Mouse (Mus musculus) embryonic stem cell, embryonic (primary cell): ENCODE results near the gene Zc3h7a.

ENCODE experiments used
- CTCF ChIA-PET, 4 experiments: fragments of 300-600 bp in 2 of 4; fragments of 350-600 bp in 2 of 4; sonication (Branson Sonifier 250); formaldehyde crosslinking; loops; one replicate each; lab custom pipeline; 2022; ENCODE audit warnings: inconsistent platforms in 2 of 4; lab: Charles Lee
- POLR2A ChIA-PET, 4 experiments: fragments of 300-600 bp in 2 of 4; fragments of 350-600 bp in 2 of 4; sonication (Branson Sonifier 250); formaldehyde crosslinking; loops; one replicate each; lab custom pipeline; 2022; ENCODE audit warnings: antibody characterized with exemption in 4 of 4, inconsistent platforms in 1 of 4; lab: Charles Lee

Zc3h7a gene

DNA sequence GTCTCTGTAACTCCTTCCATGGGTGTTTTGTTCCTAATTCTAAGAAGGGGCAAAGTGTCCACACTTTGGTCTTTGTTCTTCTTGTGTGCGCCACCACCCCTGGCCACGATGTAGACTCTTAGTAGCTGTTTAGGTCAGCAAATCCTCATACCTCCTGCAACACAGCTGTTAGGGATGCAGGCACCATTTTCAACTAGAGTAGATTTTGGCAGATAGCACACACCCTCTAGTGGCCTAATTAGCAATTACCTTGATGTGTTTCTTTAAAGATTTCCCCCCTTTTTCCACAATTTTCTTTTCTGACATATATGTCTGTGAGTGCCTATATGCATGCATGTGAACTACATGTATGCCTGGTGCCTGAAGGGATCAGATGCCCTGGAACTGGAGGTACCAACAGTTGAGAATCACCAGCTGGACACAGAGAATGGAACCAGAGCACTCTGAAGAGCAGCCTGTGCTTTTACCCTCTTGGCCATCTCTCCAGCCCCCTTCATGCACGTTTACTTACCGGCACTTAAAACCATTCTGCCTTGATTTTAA, 66.9 kb downstream of the Zc3h7a start:
- ChIA-PET POLR2A (interaction anchor here in 3 of 4 experiments (0.6 to 1.6 kb wide), 6 partner anchors 35 to 332 kb away, joined by 3 to 8 read pairs (median 4); no protein-coding TSS in a partner anchor), CTCF (interaction anchor here in 3 of 4 experiments (0.7 to 2.2 kb wide), 19 partner anchors 8 to 253 kb away, joined by 3 to 22 read pairs (median 3); partner anchors contain the start of gene Litaf (in 1 of the 3))

- ChIA-PET POLR2A (interaction anchor here in 2 of 4 experiments (0.9 to 1.3 kb wide), 2 partner anchors 34 to 59 kb away, joined by 3 read pairs; no protein-coding TSS in a partner anchor), CTCF (no interaction called here)
Observed at GRCm38 (mm10) chr16:11104905-11105304, 71.3 kb downstream of the Zc3h7a start.

DNA sequence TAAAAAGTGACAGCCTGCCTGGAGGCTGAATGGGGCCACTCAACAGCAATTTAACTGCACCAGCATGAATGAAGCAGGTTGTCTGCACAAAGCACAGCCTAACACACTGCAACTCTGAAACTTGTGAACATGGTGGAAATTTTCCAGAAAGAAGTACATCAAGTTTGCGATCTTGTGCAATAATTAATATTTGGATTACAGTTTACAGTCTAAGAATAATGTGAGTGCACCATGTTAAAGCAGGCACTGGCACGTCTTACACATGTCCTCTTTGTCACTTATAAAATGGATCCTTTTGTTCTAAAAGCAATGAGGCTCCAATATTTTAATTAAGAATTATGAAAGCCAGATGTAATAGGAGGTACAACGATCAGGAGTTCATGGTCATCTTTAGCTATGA, 78.9 kb downstream of the Zc3h7a start:
- CTCF ChIA-PET, result interaction anchor here in 1 of 4 experiments (1.0 kb wide), 1 partner anchor 11 kb away, joined by 3 read pairs; no protein-coding TSS in a partner anchor
- POLR2A ChIA-PET, result no interaction called here

DNA sequence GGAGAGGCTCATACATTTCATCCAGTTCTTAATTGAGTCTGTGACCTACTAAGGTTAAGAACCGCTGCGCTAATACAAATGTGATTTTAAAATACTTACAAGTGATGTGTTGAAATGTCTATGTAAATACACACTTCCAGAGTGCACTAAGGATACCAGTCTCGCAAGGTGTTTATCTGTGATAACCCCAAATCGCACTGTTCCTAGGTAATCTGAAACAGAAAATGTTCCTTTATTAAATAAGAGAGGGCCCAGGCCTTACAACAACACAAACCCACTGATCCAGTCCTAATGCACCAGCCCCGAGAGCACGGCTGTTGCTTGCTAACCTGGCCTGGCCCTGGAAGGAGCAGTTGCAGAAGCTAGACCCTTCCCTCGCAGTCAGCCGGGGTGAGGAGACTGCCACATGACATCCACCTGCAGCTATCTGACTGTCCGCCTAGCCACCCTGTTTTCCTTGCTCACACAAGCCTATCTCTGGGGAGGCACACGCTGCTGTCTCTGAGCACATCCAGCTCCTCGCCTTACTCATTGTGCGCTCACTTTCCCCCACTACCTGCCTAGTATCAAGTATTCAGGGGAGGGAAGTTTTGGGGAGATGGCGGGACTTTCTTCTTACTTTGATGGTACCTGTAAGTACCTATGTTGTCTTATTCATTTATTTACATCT, 82.3 kb downstream of the Zc3h7a start:
- ChIA-PET POLR2A (no interaction called here), CTCF (interaction anchor here in 3 of 4 experiments (0.5 to 1.4 kb wide), 3 partner anchors 59 to 371 kb away, joined by 3 to 4 read pairs (median 3); no protein-coding TSS in a partner anchor)

DNA sequence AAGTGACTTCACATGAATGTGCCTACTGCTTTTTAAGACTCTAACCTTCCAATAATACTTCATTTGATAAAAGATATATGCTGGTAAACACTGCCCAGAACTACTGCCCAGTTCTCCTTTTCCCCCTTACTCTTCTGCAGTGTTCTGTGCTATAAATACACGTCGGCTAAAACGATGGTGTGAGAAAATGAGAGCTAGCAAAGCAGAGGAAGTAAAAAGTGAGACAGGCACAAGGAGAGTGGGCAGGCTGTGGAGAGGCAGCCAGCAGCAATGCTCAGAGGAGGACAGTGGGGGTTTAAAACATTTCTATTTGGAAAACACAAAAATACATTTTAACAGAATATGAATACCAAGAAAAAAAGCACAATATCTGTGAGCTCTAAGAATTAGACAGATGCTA, 83.7 kb downstream of the Zc3h7a start:
- POLR2A ChIA-PET, result no interaction called here
- CTCF ChIA-PET, result interaction anchor here in 2 of 4 experiments (1.0 to 1.2 kb wide), 3 partner anchors 17 to 58 kb away, joined by 3 read pairs; no protein-coding TSS in a partner anchor

DNA sequence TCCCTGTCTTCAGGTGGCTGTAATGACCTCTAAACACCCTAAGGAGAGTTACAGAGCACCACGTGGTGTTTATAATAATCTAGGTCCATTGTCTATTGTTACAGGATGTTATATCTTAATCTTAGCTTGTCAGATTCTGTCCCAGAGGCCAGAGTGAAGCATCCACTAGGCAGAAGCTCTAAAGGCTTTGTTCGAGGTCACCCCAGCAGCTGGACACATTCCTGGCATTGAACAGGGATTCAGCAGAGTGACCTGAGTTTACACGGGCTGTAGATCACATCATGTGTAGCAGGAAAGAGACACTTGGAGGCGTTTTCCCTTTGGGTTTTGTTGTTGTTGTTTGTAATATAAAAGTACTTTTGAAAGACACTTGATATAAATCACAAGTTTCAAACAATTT, 84.1 kb downstream of the Zc3h7a start:
- ChIA-PET CTCF (interaction anchor here in 3 of 4 experiments (1.0 to 1.5 kb wide), 4 partner anchors 17 to 57 kb away, joined by 3 to 4 read pairs (median 3); no protein-coding TSS in a partner anchor), POLR2A (interaction anchor here in 1 of 4 experiments (1.4 kb wide), 1 partner anchor 10 kb away, joined by 4 read pairs; no protein-coding TSS in a partner anchor)

GRCm38 (mm10) chr16:11090836-11091570, 85.2 kb downstream of the Zc3h7a start:
- ChIA-PET CTCF (interaction anchor here in 2 of 4 experiments (1.4 to 1.5 kb wide), 2 partner anchors 55 to 56 kb away, joined by 3 to 4 read pairs; no protein-coding TSS in a partner anchor), POLR2A (interaction anchor here in 2 of 4 experiments (0.6 to 1.6 kb wide), 4 partner anchors 8 to 143 kb away, joined by 3 to 4 read pairs (median 4); no protein-coding TSS in a partner anchor)

GRCm38 (mm10) chr16:11086856-11087588, 89.2 kb downstream of the Zc3h7a start:
- POLR2A ChIA-PET, result interaction anchor here in 2 of 4 experiments (0.9 to 1.7 kb wide), 7 partner anchors 10 to 53 kb away, joined by 3 to 6 read pairs (median 4); no protein-coding TSS in a partner anchor
- CTCF ChIA-PET, result interaction anchor here (0.7 to 3.1 kb wide), 17 partner anchors 8 to 1326 kb away, joined by 3 to 8 read pairs (median 4); no protein-coding TSS in a partner anchor
